Mouse (Mus musculus): Measurements from ENCODE around the gene Ddx27.
"Not testable (repeated sequence)": the region's sequence is repeated elsewhere in the genome, so short reads cannot be mapped to it uniquely, and the experiment has no call there.

Ddx27 gene

DNA sequence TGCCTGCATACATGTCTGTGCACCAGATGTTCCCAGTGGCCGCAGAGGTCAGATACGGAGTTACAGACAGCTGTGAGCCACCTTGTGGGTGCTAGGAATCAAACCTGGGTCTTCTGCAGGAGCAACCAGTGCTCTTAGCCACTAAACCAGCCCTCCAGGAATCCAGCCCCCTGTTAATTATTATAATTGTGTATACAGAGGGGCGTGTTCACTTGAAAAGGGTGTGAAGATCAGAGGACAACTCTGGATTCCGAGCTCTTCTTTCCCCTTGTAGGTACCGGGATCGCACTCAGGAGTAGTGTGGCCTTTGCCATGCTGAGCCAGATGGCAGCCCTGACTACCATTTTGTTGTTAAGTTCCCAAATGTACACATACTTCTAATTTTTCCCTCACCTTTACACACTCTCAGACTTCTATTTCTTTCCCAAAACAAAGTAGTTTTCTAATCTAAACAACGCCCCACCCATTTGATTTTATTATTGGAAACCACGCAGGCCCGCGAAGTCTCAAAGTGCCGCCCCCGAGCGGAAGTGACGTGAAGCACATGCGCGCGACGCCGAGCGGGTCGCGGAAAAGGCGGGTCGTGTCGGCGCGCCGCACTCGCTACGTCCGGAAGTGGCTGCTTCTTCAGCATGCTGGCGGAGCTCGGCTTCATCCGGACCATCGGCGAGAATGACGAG, at the start of gene Ddx27:
Gene Ddx27, plus strand, starts transcription at position 492 of the 680 bp plus-strand sequence.
- in situ Hi-C loops (cut with MseI, MboI) = no loop called here

DNA sequence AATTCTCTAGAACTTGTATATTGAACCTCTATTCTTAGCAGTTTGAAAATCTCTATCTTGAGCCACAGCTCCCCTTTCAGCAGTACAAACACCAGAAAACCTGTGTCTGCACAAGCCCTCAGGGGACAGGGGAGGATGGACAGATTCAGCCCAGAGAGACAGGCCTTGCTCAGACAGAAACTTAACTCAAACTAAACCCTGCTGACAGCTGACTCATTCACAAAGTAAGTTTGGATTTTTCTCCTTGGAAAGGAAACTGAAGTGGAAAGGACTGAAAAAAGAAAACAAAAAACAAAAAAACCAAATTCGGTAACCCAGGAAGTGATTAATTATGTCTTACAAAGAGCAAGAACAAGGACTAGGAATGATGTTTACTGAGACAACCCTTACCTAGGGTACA, 41.8 kb upstream of the Ddx27 start:
- in situ Hi-C loops (cut with MseI, MboI) = no loop called here

DNA sequence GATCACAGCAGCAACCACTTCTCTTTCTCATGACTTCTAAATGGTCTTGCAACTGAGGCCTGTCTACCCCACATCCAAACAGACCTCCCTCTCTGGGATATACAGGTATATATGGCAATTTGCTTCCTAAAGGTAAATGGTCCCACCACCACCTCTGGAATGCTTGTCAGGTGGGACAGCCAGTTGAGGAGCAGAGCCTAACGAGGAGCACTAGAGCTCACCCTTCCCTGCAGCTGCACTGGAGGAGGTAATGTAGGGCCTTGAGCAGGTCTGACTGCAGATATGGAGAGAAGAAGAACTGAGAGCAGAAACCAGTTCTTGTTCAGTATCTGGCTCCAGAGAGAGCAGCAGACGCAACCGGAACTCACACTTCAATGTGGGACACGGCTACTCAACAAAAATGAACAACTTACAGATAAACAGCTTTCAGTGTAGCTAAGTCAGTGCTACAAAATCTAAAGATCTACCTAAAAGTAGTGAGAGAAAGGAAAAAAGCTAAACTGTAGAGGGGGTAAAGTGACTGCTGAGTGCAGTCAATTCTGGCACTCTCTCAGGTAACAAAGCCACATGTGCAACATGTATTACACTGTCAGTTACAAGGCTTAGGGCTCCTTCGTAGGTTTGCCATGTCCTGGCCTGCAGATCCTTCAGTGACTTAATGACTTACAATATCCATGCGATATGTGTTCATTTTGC, 40.7 kb upstream of the Ddx27 start:
- in situ Hi-C loops (cut with MseI, MboI) = no loop called here

- in situ Hi-C loops (cut with MseI, MboI) = no loop called here
Observed at GRCm38 (mm10) chr2:166976356-166976755, 38.6 kb upstream of the Ddx27 start.

- in situ Hi-C loops (cut with MseI, MboI) = no loop called here
Observed at GRCm38 (mm10) chr2:166977490-166977889, 37.5 kb upstream of the Ddx27 start.

- in situ Hi-C loops (cut with MseI, MboI) = no loop called here
Observed at GRCm38 (mm10) chr2:166980161-166980560, 34.8 kb upstream of the Ddx27 start.

- in situ Hi-C loops (cut with MseI, MboI) = no loop called here
Observed at GRCm38 (mm10) chr2:166983351-166983894, 31.6 kb upstream of the Ddx27 start.

GRCm38 (mm10) chr2:166990861-166991260, 24.1 kb upstream of the Ddx27 start:
- in situ Hi-C loops (cut with MseI, MboI) = no loop called here

DNA sequence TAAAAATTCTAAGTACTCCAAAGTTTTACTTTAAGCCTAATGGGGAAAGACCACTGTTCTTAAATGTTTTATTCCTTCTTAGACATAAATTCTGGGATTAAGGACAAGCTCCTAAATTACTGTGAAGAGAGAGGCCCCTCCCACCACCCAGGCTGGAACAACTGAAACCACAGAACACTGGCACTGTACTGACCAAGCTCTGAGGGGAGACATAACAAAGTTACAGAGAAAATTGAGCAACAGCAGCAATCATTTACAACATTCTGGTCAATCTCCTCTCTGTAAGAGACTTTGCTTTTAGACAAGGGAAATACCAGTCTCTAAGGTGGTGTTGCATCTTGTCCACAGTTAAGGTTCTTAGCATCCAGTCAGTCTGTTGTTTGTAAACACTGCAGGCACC, 23.0 kb upstream of the Ddx27 start:
- in situ Hi-C loops (cut with MseI, MboI) = no loop called here

- in situ Hi-C loops (cut with MseI, MboI) = no loop called here
Observed at GRCm38 (mm10) chr2:166995021-166995795, 19.8 kb upstream of the Ddx27 start.

DNA sequence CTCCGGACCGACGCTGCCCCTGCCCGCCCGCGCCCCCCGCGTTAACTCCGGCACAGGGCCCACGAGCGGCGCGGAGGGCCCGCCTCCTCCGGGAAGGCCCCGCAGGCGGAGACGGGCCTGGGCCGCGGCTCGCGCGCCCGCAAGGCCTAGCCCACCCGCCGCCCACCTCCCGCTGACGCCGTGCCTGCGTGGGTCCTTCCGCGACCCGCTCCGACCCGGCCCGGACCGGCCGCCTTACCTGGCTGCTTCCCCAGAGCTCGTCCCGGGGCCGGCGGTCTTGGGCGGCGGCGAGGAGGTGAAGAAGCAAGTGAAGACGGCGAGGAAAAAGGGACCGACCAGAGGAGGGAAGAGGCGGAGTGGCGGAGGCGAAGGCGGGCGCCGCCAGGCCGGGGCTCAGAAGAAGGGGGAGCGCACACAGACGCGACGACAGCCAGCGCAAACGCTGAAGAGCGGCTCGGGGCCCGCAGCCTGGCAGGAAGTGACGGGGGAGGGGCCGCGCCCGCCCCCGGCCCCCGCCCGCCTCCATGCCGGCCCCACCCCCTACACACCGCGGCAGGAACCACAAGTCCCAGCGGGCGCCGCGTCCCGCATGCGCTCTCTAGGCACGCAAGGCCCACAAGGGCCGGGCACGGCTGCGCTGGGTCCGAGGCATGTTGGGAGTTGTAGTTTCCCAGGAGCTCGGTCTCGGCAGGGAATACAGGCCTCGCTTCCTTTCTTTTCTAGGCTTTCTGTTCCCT, 19.0 kb upstream of the Ddx27 start, which contains the start of gene Stau1:
Gene Stau1, minus strand, starts transcription at position 504 of the 737 bp plus-strand sequence.
- in situ Hi-C loops (cut with MseI, MboI) = no loop called here

DNA sequence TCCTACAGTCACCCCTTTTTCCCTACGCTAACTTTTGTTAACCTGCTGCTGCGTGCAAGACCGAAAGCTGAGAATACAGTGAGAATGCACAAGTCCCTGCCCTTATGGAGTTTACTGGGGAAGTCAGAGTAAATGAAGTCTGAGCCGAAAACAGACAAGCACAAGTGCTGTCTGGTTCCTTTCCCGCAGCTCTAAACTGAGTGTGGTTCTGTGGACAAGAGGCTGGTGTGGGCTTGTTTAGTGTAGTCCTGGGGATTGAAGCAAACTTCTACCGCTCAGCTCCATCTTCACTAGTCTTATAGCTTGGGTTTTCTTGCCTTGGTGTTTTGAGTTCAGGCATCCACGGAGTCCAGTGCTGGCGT, 18.5 kb upstream of the Ddx27 start:
- in situ Hi-C loops (cut with MseI, MboI) = no loop called here

DNA sequence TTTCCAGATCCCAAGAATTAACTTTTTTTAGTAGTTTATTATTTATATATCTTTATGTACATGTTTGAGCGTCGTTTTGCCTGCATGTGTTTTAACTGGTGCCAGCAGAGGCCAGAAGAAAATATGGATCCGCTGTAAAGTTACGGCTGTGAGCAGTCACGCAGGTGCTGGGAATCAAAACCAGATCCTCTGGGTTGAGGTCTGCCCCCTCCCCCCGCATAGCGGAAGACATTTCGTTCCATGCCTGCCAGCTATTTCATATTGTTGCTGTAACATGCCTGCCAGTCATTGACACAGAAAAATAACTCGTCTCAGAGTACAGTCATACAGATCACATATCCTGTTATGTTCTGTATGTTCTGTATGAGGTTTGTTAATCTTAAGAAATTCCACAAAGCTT, 13.5 kb upstream of the Ddx27 start:
- in situ Hi-C loops (cut with MseI, MboI) = no loop called here

DNA sequence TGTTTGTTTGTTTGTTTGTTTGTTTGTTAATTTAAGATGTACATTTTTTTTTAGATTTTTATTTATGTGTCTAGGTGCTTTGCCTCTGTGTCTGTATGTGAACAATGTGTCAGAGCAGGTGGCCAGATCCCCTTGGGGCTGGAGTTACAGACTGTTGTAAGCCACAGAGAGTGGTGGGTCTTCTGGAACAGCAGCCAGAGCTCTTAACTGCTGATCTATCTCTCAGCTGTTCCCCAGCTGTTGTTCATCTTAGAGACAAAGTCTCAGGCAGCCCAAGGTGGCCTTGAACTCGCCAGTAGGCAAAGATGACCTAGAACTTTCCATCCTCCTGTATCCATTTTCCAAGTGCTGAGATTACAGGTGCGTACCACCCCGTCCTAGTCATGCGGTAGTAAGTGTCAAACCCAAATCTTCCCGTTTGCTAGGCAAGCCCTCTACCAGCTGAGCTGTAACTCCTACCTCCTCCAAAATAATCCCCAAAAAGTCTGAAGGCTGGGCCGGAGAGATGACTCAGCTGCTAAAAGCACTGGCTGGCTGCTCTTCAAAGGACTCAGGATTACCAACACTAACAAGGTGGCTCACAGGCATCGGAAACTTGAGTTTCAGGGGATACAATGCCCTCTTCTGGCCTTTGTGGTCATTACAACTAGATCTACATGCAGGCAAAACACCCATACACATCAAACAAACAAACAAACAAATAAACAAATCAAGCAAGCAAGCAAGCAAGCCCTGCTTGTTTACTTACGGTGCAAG, 10.7 kb upstream of the Ddx27 start:
- in situ Hi-C loops (cut with MseI, MboI) = no loop called here

GRCm38 (mm10) chr2:167006355-167006754, 8.6 kb upstream of the Ddx27 start:
- in situ Hi-C loops (cut with MseI, MboI) = no loop called here

DNA sequence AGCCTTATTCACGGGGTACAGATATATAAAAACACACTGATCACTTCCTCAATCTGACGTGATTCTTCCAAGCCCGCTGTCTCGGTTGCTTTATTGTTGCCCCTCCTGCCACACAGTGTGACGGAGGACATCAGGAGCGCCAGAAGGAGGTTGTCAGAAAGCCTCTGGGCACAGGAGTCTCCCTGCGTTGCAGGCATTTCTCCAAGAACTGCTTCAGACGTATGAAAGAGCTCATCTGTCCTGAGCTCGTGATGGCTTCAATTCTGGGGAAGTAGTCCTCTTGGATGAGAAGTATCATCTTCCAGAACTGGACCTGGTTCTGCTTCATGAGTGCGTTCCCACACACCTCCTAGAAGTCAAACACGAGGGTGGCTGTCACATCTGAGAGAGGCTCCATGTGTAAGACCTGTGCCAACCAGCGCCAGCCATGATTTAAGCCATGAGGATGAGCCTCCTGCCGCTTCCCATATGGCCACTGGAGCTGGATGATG, 7.9 kb upstream of the Ddx27 start:
- in situ Hi-C loops (cut with MseI, MboI) = no loop called here

DNA sequence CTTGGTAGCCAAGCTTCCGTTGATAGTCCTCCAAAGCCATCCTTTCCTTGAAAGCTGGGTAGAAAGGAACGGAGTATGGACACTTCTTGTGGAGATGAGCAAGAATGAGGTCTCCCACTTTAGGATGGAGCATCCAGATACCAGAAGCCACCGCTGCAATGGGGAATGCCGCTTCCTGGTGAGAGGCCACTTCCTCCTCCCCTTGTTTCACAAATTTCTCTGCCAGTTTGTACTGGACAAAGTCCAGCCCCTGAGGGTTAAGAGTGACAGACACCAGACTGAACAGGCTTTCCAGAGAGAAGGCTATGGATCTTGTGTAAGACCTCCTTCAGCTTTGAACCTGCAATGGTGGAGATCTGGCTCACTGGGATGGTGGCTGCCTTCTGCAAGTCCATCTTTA, 7.4 kb upstream of the Ddx27 start:
- in situ Hi-C loops (cut with MseI, MboI) = not testable (repeated sequence)

DNA sequence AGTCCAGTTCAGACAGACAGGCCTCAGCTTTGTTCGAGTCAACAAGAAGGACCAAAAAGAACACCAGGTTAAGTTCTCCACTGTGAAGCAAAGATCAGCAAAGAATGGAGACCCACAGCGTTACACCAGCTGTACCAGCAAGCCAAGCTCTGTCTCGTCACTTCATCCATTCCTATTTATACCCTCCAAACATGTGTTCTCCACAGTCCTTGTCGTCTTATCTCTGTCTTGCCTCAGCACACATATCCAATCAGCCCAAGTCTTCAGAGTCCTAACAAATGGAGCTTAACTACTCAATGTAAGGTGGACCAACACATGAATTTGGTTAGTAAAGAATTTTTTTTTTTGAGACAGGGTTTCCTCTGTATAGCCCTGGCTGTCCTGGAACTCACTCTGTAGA, 5.5 kb upstream of the Ddx27 start:
- in situ Hi-C loops (cut with MseI, MboI) = no loop called here

- in situ Hi-C loops (cut with MseI, MboI) = no loop called here
Observed at GRCm38 (mm10) chr2:167010546-167010945, 4.4 kb upstream of the Ddx27 start.

GRCm38 (mm10) chr2:167015382-167015718, 357 bp downstream of the Ddx27 start:
- in situ Hi-C loops (cut with MseI, MboI) = no loop called here

DNA sequence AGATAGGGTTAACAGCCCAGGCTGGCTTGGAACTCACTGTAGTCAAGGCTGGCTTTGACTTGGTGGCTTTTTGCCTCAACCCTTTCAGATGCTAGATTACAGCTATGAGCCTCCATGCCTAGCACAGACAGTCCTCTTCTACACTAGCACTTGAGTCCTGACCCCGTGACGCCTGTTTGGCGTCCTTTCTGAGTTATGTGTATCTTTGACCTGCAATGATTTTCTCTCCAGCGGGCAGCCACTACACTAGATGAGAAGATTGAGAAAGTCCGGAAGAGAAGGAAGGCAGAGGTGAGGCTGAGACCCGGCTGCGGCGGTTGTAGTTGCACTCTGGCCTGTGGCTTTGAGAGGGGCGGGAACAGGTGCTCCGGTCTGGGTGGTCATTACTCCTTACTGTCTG, 4.4 kb downstream of the Ddx27 start:
- in situ Hi-C loops (cut with MseI, MboI) = no loop called here

Data from mouse trophoblast stem cell (cell line).